Mouse (Mus musculus): ENCODE measurements around the gene Magi2. TPM values are rescaled to one million over a fixed set of nuclear protein-coding genes. Genes with fewer than 3 reads are reported as not detected.

Gene Magi2
- polyA plus RNA-seq, 1 experiment from 2014 or later = 1.9 TPM

GRCm38 (mm10) chr5:19870406-19870805 is 643.6 kb downstream of the Magi2 start:
- Histone ChIP-seq H3K27me3 (replicated peaks; ENCODE audit: insufficient read depth, low read length) (no peaks in the 10 kb centered on the region), H3K36me3 (ENCODE audit: insufficient read depth, low read length) (no peaks in the 10 kb centered on the region), H3K4me2 (replicated peaks; ENCODE audit: low read depth, low read length) (no peak overlapping the region), H3K4me3 (ENCODE audit: low read depth, low read length) (no peak overlapping the region), H3K9me3 (ENCODE audit: low read length) (no peaks in the 10 kb centered on the region), H3K9ac (replicated peaks; ENCODE audit: low read depth) (no peak overlapping the region), H3K4me1 (ENCODE audit: insufficient read depth, low read depth, low read length) (no peaks in the 10 kb centered on the region), H3K27ac (ENCODE audit: low read length) (no peak overlapping the region)
- ATAC-seq = no peak
- WGBS = 88% methylated on average over 4 of the region's 4 CpGs
- DNase-seq (ENCODE audit: low spot score) = no peak
- TF ChIP-seq CTCF (IDR thresholded peaks at IDR 0.05) (no peak), EP300 (IDR thresholded peaks at IDR 0.05) (no peak)

- no peak overlapping the region for H3K27ac ChIP-seq (ENCODE audit: low read length)
- TF ChIP-seq EP300 (IDR thresholded peaks at IDR 0.05) = no peak
- no peak for TF ChIP-seq CTCF (IDR thresholded peaks at IDR 0.05)
- no peak overlapping the region for H3K4me2 ChIP-seq (replicated peaks; ENCODE audit: low read depth, low read length)
- DNase-seq (ENCODE audit: low spot score) (peak; percentile 47), ATAC-seq (no peak)
- no peak overlapping the region for H3K4me3 ChIP-seq (ENCODE audit: low read depth, low read length)
- H3K4me1 ChIP-seq (ENCODE audit: insufficient read depth, low read depth, low read length) = no peaks in the 10 kb centered on the region
- H3K27me3 ChIP-seq (replicated peaks; ENCODE audit: insufficient read depth, low read length) = no peaks in the 10 kb centered on the region
- H3K9ac ChIP-seq (replicated peaks; ENCODE audit: low read depth) = no peak overlapping the region
- H3K36me3 ChIP-seq (ENCODE audit: insufficient read depth, low read length) = no peaks in the 10 kb centered on the region
- H3K9me3 ChIP-seq (ENCODE audit: low read length) = no peaks in the 10 kb centered on the region
- 61% methylated on average over 3 of the region's 3 CpGs for WGBS
Measured at GRCm38 (mm10) chr5:19891693-19892092, 664.9 kb downstream of the Magi2 start.

- no peak overlapping the region for H3K4me3 ChIP-seq (ENCODE audit: low read depth, low read length)
- H3K9ac ChIP-seq (replicated peaks; ENCODE audit: low read depth) = no peak overlapping the region
- H3K27me3 ChIP-seq (replicated peaks; ENCODE audit: insufficient read depth, low read length) = no peaks in the 10 kb centered on the region
- WGBS = 72% methylated on average over 6 of the region's 6 CpGs
- H3K4me2 ChIP-seq (replicated peaks; ENCODE audit: low read depth, low read length) = no peak overlapping the region
- no peaks in the 10 kb centered on the region for H3K4me1 ChIP-seq (ENCODE audit: insufficient read depth, low read depth, low read length)
- no peak overlapping the region for H3K27ac ChIP-seq (ENCODE audit: low read length)
- TF ChIP-seq EP300 (IDR thresholded peaks at IDR 0.05) (no peak), CTCF (IDR thresholded peaks at IDR 0.05) (no peak)
- DNase-seq (ENCODE audit: low spot score) (peak; percentile 5), ATAC-seq (no peak)
- H3K9me3 ChIP-seq (ENCODE audit: low read length) = no peaks in the 10 kb centered on the region
- no peaks in the 10 kb centered on the region for H3K36me3 ChIP-seq (ENCODE audit: insufficient read depth, low read length)
Measured at GRCm38 (mm10) chr5:19895893-19896292, 669.1 kb downstream of the Magi2 start.

- Histone ChIP-seq H3K9ac (replicated peaks; ENCODE audit: low read depth) (no peak overlapping the region), H3K4me3 (ENCODE audit: low read depth, low read length) (no peak overlapping the region), H3K27me3 (replicated peaks; ENCODE audit: insufficient read depth, low read length) (no peaks in the 10 kb centered on the region), H3K9me3 (ENCODE audit: low read length) (no peaks in the 10 kb centered on the region), H3K36me3 (ENCODE audit: insufficient read depth, low read length) (no peaks in the 10 kb centered on the region), H3K4me2 (replicated peaks; ENCODE audit: low read depth, low read length) (no peak overlapping the region), H3K4me1 (ENCODE audit: insufficient read depth, low read depth, low read length) (no peaks in the 10 kb centered on the region), H3K27ac (ENCODE audit: low read length) (no peak overlapping the region)
- no peak for TF ChIP-seq CTCF (IDR thresholded peaks at IDR 0.05)
- TF ChIP-seq EP300 (IDR thresholded peaks at IDR 0.05) = no peak
- WGBS = 68% methylated on average over 8 of the region's 8 CpGs
- no peak for ATAC-seq
- DNase-seq (ENCODE audit: low spot score) = no peak
Measured at GRCm38 (mm10) chr5:19901625-19902024, 674.8 kb downstream of the Magi2 start.

GRCm38 (mm10) chr5:19906636-19907035 is 679.8 kb downstream of the Magi2 start:
- no peaks in the 10 kb centered on the region for H3K36me3 ChIP-seq (ENCODE audit: insufficient read depth, low read length)
- no peak overlapping the region for H3K9ac ChIP-seq (replicated peaks; ENCODE audit: low read depth)
- 76% methylated on average over 4 of the region's 4 CpGs for whole genome bisulfite sequencing
- H3K27ac ChIP-seq (ENCODE audit: low read length) = no peak overlapping the region
- ATAC-seq (no peak), DNase-seq (ENCODE audit: low spot score) (no peak)
- H3K4me2 ChIP-seq (replicated peaks; ENCODE audit: low read depth, low read length) = no peak overlapping the region
- no peaks in the 10 kb centered on the region for H3K4me1 ChIP-seq (ENCODE audit: insufficient read depth, low read depth, low read length)
- no peaks in the 10 kb centered on the region for H3K27me3 ChIP-seq (replicated peaks; ENCODE audit: insufficient read depth, low read length)
- no peak overlapping the region for H3K4me3 ChIP-seq (ENCODE audit: low read depth, low read length)
- TF ChIP-seq CTCF (IDR thresholded peaks at IDR 0.05) (no peak), EP300 (IDR thresholded peaks at IDR 0.05) (no peak)
- no peaks in the 10 kb centered on the region for H3K9me3 ChIP-seq (ENCODE audit: low read length)

- Histone ChIP-seq H3K9ac (replicated peaks; ENCODE audit: low read depth) (no peak overlapping the region), H3K27me3 (replicated peaks; ENCODE audit: insufficient read depth, low read length) (no peaks in the 10 kb centered on the region), H3K4me3 (ENCODE audit: low read depth, low read length) (peak overlapping the region; percentile 4; the same call in 1 of the 2 replicates), H3K9me3 (ENCODE audit: low read length) (no peaks in the 10 kb centered on the region), H3K27ac (ENCODE audit: low read length) (no peak overlapping the region), H3K4me1 (ENCODE audit: insufficient read depth, low read depth, low read length) (no peaks in the 10 kb centered on the region), H3K36me3 (ENCODE audit: insufficient read depth, low read length) (no peaks in the 10 kb centered on the region), H3K4me2 (replicated peaks; ENCODE audit: low read depth, low read length) (peak overlapping the region; percentile 46)
- TF ChIP-seq CTCF (IDR thresholded peaks at IDR 0.05) = no peak
- no peak for TF ChIP-seq EP300 (IDR thresholded peaks at IDR 0.05)
- 5% methylated on average over 11 of the region's 12 CpGs for WGBS
- no peak for DNase-seq (ENCODE audit: low spot score)
- ATAC-seq = no peak
Measured at GRCm38 (mm10) chr5:19907381-19907982, 680.6 kb downstream of the Magi2 start.

Data from lung, postnatal 0 days (tissue).